Mouse (Mus musculus) urinary bladder, postnatal 25 days (tissue): ENCODE measurements around the gene Robo2.
"Not testable (repeated sequence)": the region's sequence is repeated elsewhere in the genome, so short reads cannot be mapped to it uniquely, and the experiment has no call there.

Experiments used
- DNase-seq: peaks from one replicate; pipeline ENCODE4 v3.0.0; 2022; ENCODE audit warnings: low spot score

Robo2 gene

DNA sequence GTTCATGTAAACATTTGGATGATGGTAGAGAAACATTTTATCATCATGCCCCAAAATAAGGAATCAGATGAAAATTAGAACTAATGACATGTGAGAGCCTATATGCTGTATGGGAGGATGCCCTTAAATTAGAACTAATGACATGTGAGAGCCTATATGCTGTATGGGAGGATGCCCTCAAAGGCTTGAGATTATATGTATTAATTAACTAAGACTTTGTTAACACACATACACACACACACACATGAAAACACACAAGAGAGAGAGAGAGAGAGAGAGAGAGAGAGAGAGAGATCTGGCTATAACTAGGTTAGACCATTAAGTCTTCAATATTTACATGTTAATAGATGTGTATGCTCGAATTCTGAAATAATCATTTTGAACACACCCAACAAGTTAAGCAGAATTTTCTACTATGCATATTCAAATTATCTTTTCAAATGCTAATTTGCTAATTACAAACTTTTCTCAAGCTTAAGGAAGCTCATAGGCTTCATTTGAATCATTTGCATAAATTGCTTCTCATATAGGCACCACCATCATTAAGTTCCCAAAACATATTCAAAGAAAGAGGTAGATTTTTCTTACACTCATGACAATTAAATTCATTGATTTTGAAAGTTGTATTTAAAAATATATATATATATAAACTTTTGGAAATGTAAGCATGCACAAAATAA lies 211.5 kb downstream of the Robo2 start:
- no peak for DNase-seq

DNA sequence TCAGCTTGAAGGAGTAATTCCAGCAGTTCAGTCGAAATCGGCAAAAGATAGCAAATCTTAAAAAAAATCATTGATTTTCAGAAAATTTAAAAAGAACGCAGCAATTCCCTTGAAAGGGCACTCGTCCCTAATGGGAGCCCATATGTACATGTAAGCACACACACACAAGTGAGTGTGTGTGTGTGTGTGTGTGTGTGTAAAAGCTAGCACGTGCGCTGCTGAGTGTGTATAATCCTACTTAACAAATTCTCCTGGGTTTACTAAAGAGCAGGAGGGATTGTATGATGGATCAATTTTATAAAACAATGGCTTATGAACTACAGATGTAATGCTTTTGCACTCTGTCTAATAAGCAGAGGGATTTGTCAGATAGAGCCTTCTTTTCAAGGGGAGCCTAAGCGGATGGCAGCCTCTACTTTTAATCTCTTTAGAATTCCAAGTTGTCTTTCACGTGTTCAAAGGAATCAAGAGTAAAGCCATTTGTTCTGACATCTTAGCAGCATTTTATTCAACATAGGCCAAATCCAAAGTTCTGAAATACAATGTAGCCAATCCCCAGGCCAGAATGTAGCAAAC lies 218.6 kb downstream of the Robo2 start:
- DNase-seq, result no peak

DNA sequence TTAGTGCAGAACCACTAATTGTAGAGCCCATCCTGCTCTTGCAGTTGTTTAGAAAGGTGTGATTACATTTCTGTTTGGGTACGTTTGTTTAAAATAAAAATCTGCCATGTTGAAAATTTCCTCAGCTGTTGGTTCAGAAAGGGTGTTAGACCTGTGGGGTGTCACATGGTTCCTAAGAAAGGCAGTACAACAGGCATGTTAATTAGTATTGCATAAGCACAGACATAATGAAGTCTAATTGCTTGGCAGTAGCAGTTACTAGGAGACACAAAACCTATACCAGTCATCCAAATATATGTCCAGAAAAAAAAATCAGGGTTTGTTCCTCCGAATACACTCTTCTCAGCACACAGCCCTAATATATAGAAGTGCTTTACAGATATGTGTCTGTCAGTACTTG lies 220.0 kb downstream of the Robo2 start:
- no peak for DNase-seq

DNA sequence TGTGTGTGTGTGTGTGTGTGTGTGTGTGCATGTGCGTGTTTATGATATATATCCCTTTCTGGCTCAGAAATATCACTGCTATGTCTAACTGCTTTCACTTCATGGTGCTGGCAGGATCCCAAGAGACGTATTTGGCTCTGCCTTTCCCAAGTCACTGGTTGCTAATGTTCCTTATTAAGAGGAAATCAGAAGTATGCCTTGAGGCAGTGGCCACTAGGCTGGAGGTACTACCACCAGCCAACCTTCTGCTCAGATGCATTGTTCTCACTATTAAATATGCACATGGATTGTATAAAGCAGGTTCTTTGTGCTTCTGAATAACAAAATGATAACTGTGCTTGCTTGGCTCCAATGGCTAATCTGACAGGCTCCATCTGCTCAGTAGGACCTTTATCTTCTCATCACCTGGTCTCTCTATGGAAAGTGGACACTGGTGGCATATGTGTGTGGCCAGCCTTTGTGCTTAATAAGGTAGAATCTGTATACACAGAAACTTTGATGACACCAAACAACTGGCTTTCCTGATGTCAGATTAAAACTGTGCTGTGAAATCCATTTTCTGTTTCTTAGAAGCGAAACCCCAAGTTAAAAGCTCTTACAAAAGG lies 229.0 kb downstream of the Robo2 start:
- no peak for DNase-seq

DNA sequence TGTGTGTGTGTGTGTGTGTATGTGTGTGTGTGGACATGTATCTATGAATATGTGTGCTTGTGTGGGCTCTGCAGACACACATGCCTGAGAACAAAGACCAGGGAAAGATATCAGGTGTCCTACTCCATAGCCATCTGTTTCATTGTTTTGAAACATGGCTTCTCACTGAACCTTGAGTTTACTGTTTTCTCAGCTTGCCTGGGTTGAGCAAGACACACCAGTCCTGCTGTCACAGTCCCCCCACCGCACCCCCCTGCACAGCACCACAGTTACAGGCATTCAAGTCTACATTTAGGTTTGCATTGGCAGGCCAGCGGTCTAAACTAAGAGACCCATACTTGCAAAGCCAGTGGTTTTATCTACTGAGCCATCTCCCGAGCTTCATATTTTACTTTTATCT lies 239.0 kb downstream of the Robo2 start:
- no peak for DNase-seq

DNA sequence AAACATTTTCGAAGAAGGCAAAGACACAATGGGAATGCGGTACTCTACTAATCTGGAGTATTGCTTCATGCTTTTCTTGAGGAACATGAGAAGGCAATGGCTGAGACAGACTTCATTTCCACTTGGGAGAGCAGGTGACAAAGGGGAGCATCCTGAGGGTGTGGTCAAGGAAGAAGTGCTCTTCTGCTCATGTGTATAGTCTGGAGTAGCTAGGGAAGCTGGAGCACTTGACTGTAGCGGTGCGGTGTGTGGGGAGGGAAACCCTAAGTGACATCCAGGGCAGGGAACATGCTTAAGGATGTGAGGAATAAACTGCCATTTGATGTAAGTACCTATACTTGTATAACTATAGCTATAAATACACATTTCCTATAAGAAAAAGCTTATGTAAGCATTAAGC lies 242.0 kb downstream of the Robo2 start:
- DNase-seq, result no peak

DNA sequence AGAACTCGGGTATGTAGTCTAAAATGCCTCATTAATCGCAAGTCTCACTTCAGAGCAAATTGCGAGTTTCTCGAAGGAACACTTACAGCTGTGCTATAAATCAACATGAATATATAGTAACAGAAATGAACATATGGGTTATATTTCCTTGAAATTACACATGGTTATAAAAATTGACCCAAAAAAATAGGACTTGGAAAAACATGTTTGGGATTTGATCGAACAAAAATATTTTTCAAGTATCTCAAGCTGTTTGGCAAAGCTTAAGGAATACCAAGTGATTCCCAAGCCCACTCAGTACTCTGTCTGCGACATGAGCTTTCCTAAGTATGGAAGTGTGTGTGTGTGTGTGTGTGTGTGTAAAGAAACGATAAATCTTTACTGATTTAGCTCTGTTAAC lies 242.5 kb downstream of the Robo2 start:
- no peak for DNase-seq

DNA sequence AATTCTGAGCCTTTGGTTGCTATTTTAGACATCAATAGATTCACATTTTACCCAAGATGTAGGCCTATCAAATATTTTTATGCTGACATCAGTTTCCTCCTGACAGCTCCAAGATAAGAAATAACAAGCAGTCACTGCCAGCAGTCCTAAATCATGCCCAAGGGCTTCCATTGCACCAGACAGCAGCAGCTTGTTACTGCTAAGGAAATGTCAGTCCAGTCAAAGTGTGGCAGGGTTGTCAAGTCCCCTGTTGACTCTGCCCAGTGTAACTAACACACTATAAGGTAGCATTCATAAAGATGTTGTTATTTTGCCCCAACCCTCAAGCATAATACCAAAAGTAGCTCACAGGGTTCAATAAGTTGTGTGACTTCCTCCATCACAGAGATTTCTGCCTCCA lies 243.8 kb downstream of the Robo2 start:
- DNase-seq, result no peak

DNA sequence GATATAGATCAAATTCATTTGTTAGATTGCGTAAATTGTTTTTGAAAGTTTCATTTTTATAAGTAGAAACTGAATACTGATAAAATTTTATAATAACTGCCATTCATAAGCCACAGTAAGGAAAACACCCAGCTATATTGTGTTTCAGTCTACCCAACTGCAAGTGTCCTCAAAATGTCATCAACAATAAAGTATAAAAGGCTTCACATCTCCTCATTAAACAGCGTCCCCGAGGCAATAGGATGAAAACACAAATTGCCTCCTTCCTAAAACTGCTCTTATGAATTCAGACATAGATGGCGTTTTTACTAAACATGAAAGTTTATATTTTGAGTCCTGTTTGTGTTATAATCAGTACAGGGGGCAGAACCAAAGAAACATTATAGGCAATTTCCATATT lies 249.6 kb downstream of the Robo2 start:
- DNase-seq, result no peak

DNA sequence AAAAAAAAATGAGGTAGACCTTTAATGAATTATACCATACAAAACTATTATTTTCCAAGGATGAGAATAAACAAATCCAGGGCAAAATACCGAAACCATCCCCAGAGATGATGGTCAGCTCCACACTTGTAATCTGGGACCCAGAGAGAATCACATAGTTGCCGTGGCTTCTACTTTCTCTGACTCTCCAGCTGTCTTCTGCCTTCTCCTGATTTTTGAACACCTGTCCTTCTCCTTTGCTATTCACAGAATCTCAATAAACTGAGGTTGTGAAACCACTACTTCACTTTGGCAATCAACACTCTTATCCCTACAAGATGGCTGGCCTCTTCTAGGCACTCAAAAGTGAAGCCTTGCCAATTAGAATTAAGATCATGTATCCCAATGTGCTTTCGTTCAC lies 252.4 kb downstream of the Robo2 start:
- DNase-seq, result no peak

DNA sequence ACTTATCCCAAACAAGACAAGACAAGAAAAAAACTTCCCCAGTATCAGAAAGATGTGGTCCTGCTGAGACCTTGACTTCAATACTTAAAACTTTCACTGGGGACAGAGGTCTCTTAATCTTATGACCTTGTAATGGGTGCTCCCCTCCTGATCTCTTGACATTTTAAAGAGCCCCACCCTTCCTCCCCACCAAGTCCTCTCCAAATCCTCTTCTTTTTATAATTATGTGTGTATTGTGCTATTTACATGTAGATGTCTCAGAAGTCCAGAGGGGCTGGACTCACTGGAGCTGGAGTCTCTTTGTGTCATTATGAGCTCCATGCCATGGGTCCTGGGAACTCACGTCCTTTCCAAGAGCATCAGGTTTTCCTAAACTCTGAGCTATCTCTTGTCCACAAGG lies 275.4 kb downstream of the Robo2 start:
- no peak for DNase-seq

DNA sequence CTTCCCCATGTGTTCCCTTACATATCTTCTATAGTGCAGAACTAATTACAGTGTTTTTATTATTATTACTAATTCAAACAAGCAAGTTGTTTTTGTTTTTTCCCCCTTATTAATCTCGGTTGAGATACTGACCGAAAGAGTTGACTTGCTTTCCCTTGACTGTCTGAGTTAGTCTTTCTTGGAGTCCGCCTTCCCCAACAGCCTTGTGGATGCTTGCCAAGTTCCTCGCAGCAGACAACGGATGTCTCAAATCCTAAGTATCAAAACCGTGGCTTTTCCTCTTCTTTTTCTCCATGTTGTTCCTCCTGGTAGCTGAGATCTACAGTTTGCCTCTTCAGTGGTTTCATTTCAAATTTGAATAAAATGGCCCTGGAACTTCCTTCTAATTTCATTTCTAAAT lies 278.8 kb downstream of the Robo2 start:
- no peak for DNase-seq

DNA sequence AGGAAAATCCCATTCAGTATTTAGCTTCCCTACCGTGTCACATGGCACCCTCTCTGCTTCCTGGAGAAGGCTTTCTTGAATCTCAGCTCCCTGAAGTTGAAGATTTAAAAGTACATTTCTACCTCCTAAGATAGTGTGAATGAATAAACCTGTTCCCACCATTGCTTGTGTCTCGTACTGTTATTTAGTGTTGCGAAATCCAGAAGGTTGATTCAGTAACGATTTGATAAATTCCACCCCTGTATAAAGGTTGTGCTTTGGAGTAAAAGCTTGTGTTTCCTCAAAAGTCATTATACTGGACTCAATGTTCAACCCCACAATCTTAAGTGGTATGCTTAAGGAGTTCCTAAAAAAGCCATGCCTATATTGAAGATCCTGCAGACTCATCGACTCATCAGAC lies 280.3 kb downstream of the Robo2 start:
- DNase-seq, result no peak

DNA sequence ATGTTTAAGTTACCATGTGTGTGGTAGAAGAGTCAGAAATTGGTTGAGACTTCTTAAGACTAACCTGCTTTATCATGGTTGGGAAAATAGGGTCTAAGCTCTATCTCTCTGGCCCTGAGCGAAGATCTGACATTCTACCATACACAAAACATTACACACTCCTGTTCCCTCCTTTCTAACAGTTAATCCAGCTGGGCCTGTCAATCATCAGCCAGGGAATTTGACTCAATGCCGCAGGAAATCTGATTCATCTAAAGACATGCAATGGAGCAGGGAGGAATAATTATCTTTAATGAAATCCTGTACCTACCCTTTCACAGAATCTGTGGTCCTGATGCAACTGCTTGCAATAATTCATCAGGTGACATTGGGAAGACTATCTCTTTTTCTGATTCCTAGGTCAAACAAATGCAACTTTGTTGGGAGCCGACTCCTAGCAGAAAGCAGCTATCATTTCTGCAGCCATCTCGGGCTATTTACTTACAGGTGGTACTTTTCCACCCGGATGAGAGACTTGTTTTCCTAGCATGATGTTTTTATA lies 283.1 kb downstream of the Robo2 start:
- DNase-seq, result no peak

DNA sequence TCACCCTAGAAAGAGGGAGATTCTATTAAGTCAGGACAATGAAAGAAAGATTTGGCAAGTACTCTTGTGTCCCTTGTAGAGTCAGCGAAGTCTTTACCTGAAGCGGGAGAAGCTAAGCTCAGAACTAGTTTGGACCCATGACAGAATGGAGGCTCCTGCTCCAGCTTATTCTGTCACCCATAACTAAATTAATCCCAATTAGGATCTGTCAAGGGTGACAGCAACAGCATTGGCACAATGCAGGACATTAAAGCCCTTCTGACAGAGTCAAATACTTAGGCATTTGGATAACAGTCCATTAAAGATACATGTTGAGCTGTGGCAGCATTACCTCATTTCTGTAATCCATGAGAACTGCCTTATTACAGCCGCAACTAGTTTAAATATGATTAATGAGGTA lies 298.5 kb downstream of the Robo2 start:
- DNase-seq, result no peak

DNA sequence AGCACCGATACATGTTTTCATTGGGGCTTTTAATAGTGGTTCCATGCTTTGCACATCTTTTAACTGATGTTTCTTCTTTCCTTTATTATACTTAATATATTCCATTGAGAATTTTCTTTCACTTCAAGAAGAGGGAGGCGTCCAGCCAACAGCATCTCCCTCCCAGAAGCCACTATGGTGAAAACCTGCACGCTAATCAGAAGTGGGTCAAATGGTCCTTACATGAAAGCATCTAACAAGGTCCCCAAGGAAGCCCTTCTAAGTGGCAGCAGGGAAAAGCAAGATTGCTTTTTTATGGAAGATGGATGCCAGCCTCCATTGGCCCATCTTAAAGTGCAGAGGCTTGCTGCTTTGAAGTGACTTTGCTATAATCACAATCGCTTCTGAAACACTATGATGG lies 300.5 kb downstream of the Robo2 start:
- DNase-seq, result no peak

DNA sequence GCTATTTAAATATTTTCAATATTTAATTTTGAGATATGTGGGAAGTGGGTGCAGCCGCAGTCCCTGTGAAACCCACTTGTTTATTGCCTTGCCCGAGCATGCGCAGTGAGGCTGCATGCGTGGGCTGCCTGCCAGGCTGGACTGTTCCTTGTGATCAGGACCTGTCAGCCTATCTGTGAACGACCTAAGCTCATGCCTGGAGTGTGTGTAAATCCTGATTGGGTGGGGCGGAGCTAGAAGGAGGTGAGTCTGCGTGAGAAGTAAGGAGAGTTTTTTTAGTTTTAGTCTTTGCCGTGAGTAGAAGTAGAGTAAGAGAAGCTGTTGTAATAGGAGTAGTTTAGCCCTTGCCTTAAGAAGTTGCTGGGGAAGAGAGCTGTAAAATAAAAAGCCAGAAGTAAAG lies 307.2 kb downstream of the Robo2 start:
- not testable (repeated sequence) for DNase-seq

DNA sequence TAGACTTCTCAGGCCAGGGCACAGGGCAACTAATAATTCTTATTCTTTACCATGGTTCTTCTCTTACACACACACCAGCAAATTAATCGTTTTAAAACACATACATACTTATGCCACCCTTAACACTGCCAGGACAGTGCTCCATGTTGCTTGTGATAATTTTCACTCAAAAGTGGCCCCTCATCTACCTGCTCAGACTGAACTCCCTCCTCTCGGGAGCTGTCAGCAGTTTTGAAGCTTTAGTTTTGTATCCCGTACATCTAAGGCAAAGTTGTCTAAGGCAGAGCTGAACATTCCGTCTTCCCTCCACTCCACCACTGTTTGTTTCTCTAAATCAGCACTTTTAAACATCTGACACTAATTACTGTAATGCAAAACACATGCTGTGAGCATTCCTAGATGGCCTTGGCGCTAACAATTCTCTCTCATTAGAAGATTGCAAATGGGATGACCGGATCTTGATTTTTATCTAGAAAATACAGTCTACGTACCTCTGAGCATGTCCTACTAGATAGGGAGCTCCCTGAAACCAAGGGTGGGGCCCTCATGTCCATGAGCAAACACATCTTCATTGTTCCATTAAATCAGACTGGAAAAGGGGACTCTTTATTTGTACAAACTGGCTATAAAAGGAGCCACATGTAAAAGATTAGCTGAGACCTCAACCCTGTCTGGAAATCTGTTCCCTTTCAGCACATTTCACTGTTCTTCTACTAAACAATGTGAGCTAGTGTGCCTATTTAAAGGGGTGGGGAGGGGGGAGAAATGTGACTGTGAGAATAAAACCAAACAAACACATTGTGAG lies 318.4 kb downstream of the Robo2 start:
- no peak for DNase-seq

DNA sequence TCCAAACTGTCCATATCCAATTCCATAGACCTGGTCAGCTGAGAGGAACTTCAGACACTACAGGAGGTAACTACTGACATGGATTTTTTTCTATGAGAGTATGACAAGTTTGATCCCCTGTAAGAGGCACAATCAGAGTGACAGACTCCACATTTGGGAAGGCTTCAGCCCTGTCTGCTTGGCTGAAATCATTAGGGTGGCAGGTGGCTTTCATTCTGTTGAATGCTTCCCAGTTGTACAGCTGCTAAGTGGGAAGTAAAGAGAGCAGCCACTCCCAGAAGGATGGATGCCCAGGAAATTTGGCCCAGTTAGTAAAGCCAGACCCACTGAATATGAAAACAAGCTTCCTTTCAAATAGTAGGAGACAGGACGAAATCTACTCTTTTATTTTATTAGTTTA lies 321.7 kb downstream of the Robo2 start:
- DNase-seq, result no peak

DNA sequence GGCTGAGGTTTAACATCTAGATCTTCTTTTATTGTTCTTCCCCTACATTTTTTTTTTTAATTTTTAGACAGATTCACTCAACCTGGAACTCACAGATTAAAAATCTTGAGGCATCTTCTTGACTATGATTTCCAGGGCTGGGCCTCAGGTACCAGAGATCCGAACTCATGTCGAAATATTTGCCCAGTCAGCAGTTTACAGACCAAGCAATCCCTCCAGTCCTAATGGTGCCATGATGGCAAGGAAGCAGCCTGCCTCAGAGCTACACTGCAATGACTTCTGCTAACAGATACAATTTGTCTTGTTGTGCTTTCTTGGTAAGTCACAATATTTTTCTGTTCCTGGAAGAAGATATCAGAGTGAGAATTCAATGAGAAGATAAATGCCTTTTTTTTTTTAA lies 327.4 kb downstream of the Robo2 start:
- no peak for DNase-seq

DNA sequence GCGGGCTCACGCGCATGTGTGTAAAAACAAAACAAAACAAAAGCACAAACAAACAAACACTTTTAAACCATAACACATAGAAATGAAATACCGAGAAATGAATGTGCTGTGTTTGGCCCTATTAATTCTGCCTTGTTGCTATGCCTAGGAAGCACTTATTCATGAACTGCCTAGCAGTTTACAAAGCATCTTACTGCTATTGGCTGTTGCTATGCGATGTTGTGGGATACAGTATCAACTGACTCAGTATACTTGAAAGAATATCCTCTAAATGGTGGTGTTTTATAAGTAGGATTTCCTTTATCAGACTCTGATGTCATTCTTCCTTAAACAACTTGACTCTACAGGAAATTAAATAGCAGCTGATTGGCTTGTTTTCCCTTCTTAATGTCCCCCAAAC lies 339.0 kb downstream of the Robo2 start:
- no peak for DNase-seq

DNA sequence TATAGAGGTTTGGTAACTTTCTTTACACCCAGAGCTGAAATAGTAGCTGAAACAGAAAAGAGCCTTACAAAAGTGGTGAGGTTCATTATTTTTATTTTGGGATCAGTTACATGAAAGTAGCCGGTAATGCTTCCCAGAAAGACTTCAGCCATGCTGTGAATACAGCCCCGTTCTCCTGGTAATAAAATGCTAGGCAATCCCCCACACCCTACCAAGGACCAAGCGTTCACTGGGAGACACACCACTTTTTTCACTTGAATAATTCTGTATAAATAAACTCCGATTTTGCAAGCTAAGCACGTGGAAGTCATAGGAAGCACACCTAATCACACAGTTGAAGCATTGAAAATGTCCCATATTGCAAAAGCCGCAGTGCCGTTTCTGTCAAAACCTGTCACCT lies 341.0 kb downstream of the Robo2 start:
- no peak for DNase-seq

DNA sequence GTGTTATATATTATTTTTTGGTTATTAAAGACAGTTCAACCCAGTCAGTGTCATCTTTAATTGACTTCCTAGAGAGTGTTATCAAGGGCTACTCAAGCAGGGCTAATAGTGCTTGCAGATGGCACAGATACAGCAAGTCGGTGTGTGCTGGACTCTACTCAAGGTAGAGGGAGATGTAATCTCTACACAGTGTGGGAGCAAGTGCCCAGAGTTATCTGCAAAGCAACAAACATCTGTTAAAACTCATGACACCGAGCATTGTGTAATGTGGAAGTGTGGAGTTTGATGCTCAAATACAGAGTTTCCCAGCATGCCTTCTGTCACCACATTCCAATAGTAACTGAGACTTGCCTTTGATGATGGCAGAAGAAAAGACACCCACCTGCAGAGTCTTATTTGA lies 345.7 kb downstream of the Robo2 start:
- DNase-seq, result no peak
